Mouse (Mus musculus) lung, embryonic 16.5 days (tissue): Measurements from ENCODE around the gene Mrln. TPM values are rescaled to one million over a fixed set of nuclear protein-coding genes. Genes with fewer than 3 reads are reported as not detected.

ENCODE experiments used
- polyA plus RNA-seq: library from polyadenylated mRNA; unstranded; fragments of >200 nt; fragmentation: Nextera tagmentation; extraction: Ambion mirVana; gene quantifications from 2 replicates; pipeline ENCODE4 v1.2.1, GENCODE M21; 2015

The Mrln gene
- polyA plus RNA-seq, 1 experiment from 2014 or later = 1.6 TPM

Other genes starting within 250 kb of the Mrln start
- 15.1 and 16.3 TPM in 2 replicates for gene Ccdc6, start 107.5 kb upstream of the Mrln start, polyA plus RNA-seq
- 5.7 and 7.6 TPM in 2 replicates for gene Slc16a9, start 40.4 kb downstream of the Mrln start, polyA plus RNA-seq
- gene Fam13c, start 235.8 kb downstream of the Mrln start, polyA plus RNA-seq = 9.0 and 10.3 TPM in 2 replicates